Mouse (Mus musculus) skeletal muscle tissue, adult 2 months (tissue): ENCODE data around the gene Igtp.
"Not testable (repeated sequence)": the region's sequence is repeated elsewhere in the genome, so short reads cannot be mapped to it uniquely, and the experiment has no call there.

Experiments used
- DNase-seq: peaks from one replicate; pipeline ENCODE4 v3.0.0-alpha.2; 2012; ENCODE audit warnings: low read depth, low spot score

Igtp gene

GRCm38 (mm10) chr11:58213673-58214342, 14.5 kb downstream of the Igtp start:
- no peak for DNase-seq

- DNase-seq = peak; percentile 88
These were observed 15.2 kb downstream of the Igtp start for GRCm38 (mm10) chr11:58214391-58215048.

GRCm38 (mm10) chr11:58215049-58215430, 15.7 kb downstream of the Igtp start:
- DNase-seq = not testable (repeated sequence)

GRCm38 (mm10) chr11:58215814-58216213, 16.5 kb downstream of the Igtp start:
- no peak for DNase-seq

GRCm38 (mm10) chr11:58216823-58217222, 17.5 kb downstream of the Igtp start:
- no peak for DNase-seq

GRCm38 (mm10) chr11:58223751-58224150, 24.4 kb downstream of the Igtp start:
- peak; percentile 44 for DNase-seq

- no peak for DNase-seq
These were observed 25.0 kb downstream of the Igtp start for GRCm38 (mm10) chr11:58224313-58224712.

- not testable (repeated sequence) for DNase-seq
These were observed 25.5 kb downstream of the Igtp start for GRCm38 (mm10) chr11:58224872-58225271.

GRCm38 (mm10) chr11:58225655-58226054, 26.3 kb downstream of the Igtp start:
- peak; percentile 67 for DNase-seq

- no peak for DNase-seq
These were observed 27.1 kb downstream of the Igtp start for GRCm38 (mm10) chr11:58226425-58226824.

- DNase-seq = not testable (repeated sequence)
These were observed 28.7 kb downstream of the Igtp start for GRCm38 (mm10) chr11:58228021-58228420.

- DNase-seq = no peak
These were observed 31.1 kb downstream of the Igtp start for GRCm38 (mm10) chr11:58230396-58230910.

GRCm38 (mm10) chr11:58231156-58231555, 31.8 kb downstream of the Igtp start:
- no peak for DNase-seq

- DNase-seq = not testable (repeated sequence)
These were observed 35.2 kb downstream of the Igtp start for GRCm38 (mm10) chr11:58234551-58234950.

- DNase-seq = no peak
These were observed 35.8 kb downstream of the Igtp start for GRCm38 (mm10) chr11:58235152-58235551.

GRCm38 (mm10) chr11:58238840-58239791, 39.8 kb downstream of the Igtp start:
- DNase-seq = no peak

GRCm38 (mm10) chr11:58247294-58247693, 47.9 kb downstream of the Igtp start:
- peak; percentile 38 for DNase-seq

GRCm38 (mm10) chr11:58249203-58249981, 50.0 kb downstream of the Igtp start:
- DNase-seq = no peak

- DNase-seq = no peak
These were observed 51.2 kb downstream of the Igtp start for GRCm38 (mm10) chr11:58250550-58250949.

GRCm38 (mm10) chr11:58254411-58254810, 55.1 kb downstream of the Igtp start:
- DNase-seq = no peak
